Mouse (Mus musculus) erythroblast, embryonic 14.5 days (primary cell): Measurements from ENCODE around the gene Efl1.

Source experiments
- GATA1 ChIP-seq: IDR thresholded peaks from 2 replicates; pipeline ENCODE4 v1.6.1; 2012; ENCODE audit warnings: low read length, inconsistent platforms, mixed read lengths
- TAL1 ChIP-seq: IDR thresholded peaks from 3 replicates; pipeline ENCODE4 v1.6.1; 2012; ENCODE audit warnings: low read length, inconsistent platforms, mixed read lengths

GRCm38 (mm10) chr7:82793111-82793510, 144.7 kb downstream of the Efl1 start:
- no peak for TF ChIP-seq TAL1
- TF ChIP-seq GATA1 = no peak
